Mouse (Mus musculus): ENCODE data around the gene Foxp3. TPM values are rescaled to one million over a fixed set of nuclear protein-coding genes. Genes with fewer than 3 reads are reported as not detected.

Gene Foxp3
- polyA plus RNA-seq, 1 experiment: 0.06 TPM

- Histone ChIP-seq H3K79me2 (ENCODE audit: control insufficient read depth, insufficient read depth) (no peaks in the 10 kb centered on the region), H3K4me2 (ENCODE audit: low read depth) (no peak overlapping the region), H3K36me3 (ENCODE audit: control insufficient read depth, insufficient read depth) (no peaks in the 10 kb centered on the region), H3ac (ENCODE audit: control insufficient read depth, insufficient read length) (no peak overlapping the region), H3K4me3 (no peak overlapping the region), H3K27me3 (ENCODE audit: control insufficient read depth, insufficient read depth, insufficient read length) (no peaks in the 10 kb centered on the region)
- TF ChIP-seq POLR2AphosphoS2 (IDR thresholded peaks at IDR 0.05; ENCODE audit: insufficient read length, low read depth): no peak
- TF ChIP-seq MYOG (IDR thresholded peaks at IDR 0.05; ENCODE audit: control insufficient read depth in 1 of 3, insufficient read depth in 1 of 3, insufficient read length in 2 of 3, low read depth in 2 of 3): no peak
- TF ChIP-seq TCF3 (IDR thresholded peaks at IDR 0.05; ENCODE audit: insufficient read length, low read depth): no peak
- no peak for TF ChIP-seq MAX (IDR thresholded peaks at IDR 0.05; ENCODE audit: low read depth)
- no peak for TF ChIP-seq TCF12 (IDR thresholded peaks at IDR 0.05; ENCODE audit: insufficient read depth, poor library complexity, severe bottlenecking)
- TF ChIP-seq USF1 (IDR thresholded peaks at IDR 0.05; ENCODE audit: low read depth): no peak
- no peak for TF ChIP-seq POLR2A (IDR thresholded peaks at IDR 0.05; ENCODE audit: insufficient read length, low read depth)
- no peak for TF ChIP-seq REST (IDR thresholded peaks at IDR 0.05; ENCODE audit: insufficient read depth, insufficient read length)
- TF ChIP-seq CEBPB (IDR thresholded peaks at IDR 0.05; ENCODE audit: insufficient read depth, poor library complexity, severe bottlenecking): no peak
- TF ChIP-seq SRF (IDR thresholded peaks at IDR 0.05; ENCODE audit: control insufficient read depth, insufficient read length, low read depth): no peak
- TF ChIP-seq MYOD1 (IDR thresholded peaks at IDR 0.05; ENCODE audit: control insufficient read depth in 1 of 3, insufficient read length in 2 of 3, low read depth in 2 of 3): no peak
- no peak for TF ChIP-seq E2F4 (IDR thresholded peaks at IDR 0.05; ENCODE audit: insufficient read depth)
Observed at GRCm38 (mm10) chrX:7586356-7586755, 12.9 kb downstream of the Foxp3 start.

- H3K79me2 ChIP-seq (ENCODE audit: control insufficient read depth, insufficient read depth): no peaks in the 10 kb centered on the region
- H3K27me3 ChIP-seq (ENCODE audit: control insufficient read depth, insufficient read depth, insufficient read length): no peaks in the 10 kb centered on the region
- no peak overlapping the region for H3ac ChIP-seq (ENCODE audit: control insufficient read depth, insufficient read length)
- TF ChIP-seq MYOG (IDR thresholded peaks at IDR 0.05; ENCODE audit: control insufficient read depth in 1 of 3, insufficient read depth in 1 of 3, insufficient read length in 2 of 3, low read depth in 2 of 3) (no peak), MYOD1 (IDR thresholded peaks at IDR 0.05; ENCODE audit: control insufficient read depth in 1 of 3, insufficient read length in 2 of 3, low read depth in 2 of 3) (no peak), POLR2AphosphoS2 (IDR thresholded peaks at IDR 0.05; ENCODE audit: insufficient read length, low read depth) (no peak), POLR2A (IDR thresholded peaks at IDR 0.05; ENCODE audit: insufficient read length, low read depth) (no peak), MAX (IDR thresholded peaks at IDR 0.05; ENCODE audit: low read depth) (no peak), USF1 (IDR thresholded peaks at IDR 0.05; ENCODE audit: low read depth) (no peak), SRF (IDR thresholded peaks at IDR 0.05; ENCODE audit: control insufficient read depth, insufficient read length, low read depth) (no peak), REST (IDR thresholded peaks at IDR 0.05; ENCODE audit: insufficient read depth, insufficient read length) (no peak), TCF12 (IDR thresholded peaks at IDR 0.05; ENCODE audit: insufficient read depth, poor library complexity, severe bottlenecking) (no peak), CEBPB (IDR thresholded peaks at IDR 0.05; ENCODE audit: insufficient read depth, poor library complexity, severe bottlenecking) (no peak), E2F4 (IDR thresholded peaks at IDR 0.05; ENCODE audit: insufficient read depth) (no peak), TCF3 (IDR thresholded peaks at IDR 0.05; ENCODE audit: insufficient read length, low read depth) (no peak)
- H3K4me3 ChIP-seq: no peak overlapping the region
- no peaks in the 10 kb centered on the region for H3K36me3 ChIP-seq (ENCODE audit: control insufficient read depth, insufficient read depth)
- no peak overlapping the region for H3K4me2 ChIP-seq (ENCODE audit: low read depth)
Observed at GRCm38 (mm10) chrX:7595371-7595770, 21.9 kb downstream of the Foxp3 start.

- Histone ChIP-seq H3K4me2 (ENCODE audit: low read depth) (peak overlapping the region; percentile 76), H3K36me3 (ENCODE audit: control insufficient read depth, insufficient read depth) (no peaks in the 10 kb centered on the region), H3K4me3 (peak overlapping the region; percentile 33), H3K79me2 (ENCODE audit: control insufficient read depth, insufficient read depth) (peaks cover 3% of the 10 kb centered on the region), H3K27me3 (ENCODE audit: control insufficient read depth, insufficient read depth, insufficient read length) (no peaks in the 10 kb centered on the region), H3ac (ENCODE audit: control insufficient read depth, insufficient read length) (no peak overlapping the region)
- TF ChIP-seq E2F4 (IDR thresholded peaks at IDR 0.05; ENCODE audit: insufficient read depth) (no peak), TCF3 (IDR thresholded peaks at IDR 0.05; ENCODE audit: insufficient read length, low read depth) (no peak), CEBPB (IDR thresholded peaks at IDR 0.05; ENCODE audit: insufficient read depth, poor library complexity, severe bottlenecking) (no peak), MYOG (IDR thresholded peaks at IDR 0.05; ENCODE audit: control insufficient read depth in 1 of 3, insufficient read depth in 1 of 3, insufficient read length in 2 of 3, low read depth in 2 of 3) (no peak), USF1 (IDR thresholded peaks at IDR 0.05; ENCODE audit: low read depth) (no peak), POLR2AphosphoS2 (IDR thresholded peaks at IDR 0.05; ENCODE audit: insufficient read length, low read depth) (no peak), TCF12 (IDR thresholded peaks at IDR 0.05; ENCODE audit: insufficient read depth, poor library complexity, severe bottlenecking) (no peak), SRF (IDR thresholded peaks at IDR 0.05; ENCODE audit: control insufficient read depth, insufficient read length, low read depth) (no peak), MYOD1 (IDR thresholded peaks at IDR 0.05; ENCODE audit: control insufficient read depth in 1 of 3, insufficient read length in 2 of 3, low read depth in 2 of 3) (no peak), REST (IDR thresholded peaks at IDR 0.05; ENCODE audit: insufficient read depth, insufficient read length) (no peak), POLR2A (IDR thresholded peaks at IDR 0.05; ENCODE audit: insufficient read length, low read depth) (no peak), MAX (IDR thresholded peaks at IDR 0.05; ENCODE audit: low read depth) (no peak)
Observed at GRCm38 (mm10) chrX:7604004-7604403, 30.6 kb downstream of the Foxp3 start.

- TF ChIP-seq POLR2AphosphoS2 (IDR thresholded peaks at IDR 0.05; ENCODE audit: insufficient read length, low read depth) (no peak), MYOG (IDR thresholded peaks at IDR 0.05; ENCODE audit: control insufficient read depth in 1 of 3, insufficient read depth in 1 of 3, insufficient read length in 2 of 3, low read depth in 2 of 3) (no peak), TCF3 (IDR thresholded peaks at IDR 0.05; ENCODE audit: insufficient read length, low read depth) (no peak), CEBPB (IDR thresholded peaks at IDR 0.05; ENCODE audit: insufficient read depth, poor library complexity, severe bottlenecking) (peak; percentile 28; the same call in 1 of the 2 replicates), TCF12 (IDR thresholded peaks at IDR 0.05; ENCODE audit: insufficient read depth, poor library complexity, severe bottlenecking) (no peak), USF1 (IDR thresholded peaks at IDR 0.05; ENCODE audit: low read depth) (peak; percentile 99), POLR2A (IDR thresholded peaks at IDR 0.05; ENCODE audit: insufficient read length, low read depth) (no peak), E2F4 (IDR thresholded peaks at IDR 0.05; ENCODE audit: insufficient read depth) (no peak), SRF (IDR thresholded peaks at IDR 0.05; ENCODE audit: control insufficient read depth, insufficient read length, low read depth) (no peak), MAX (IDR thresholded peaks at IDR 0.05; ENCODE audit: low read depth) (no peak), MYOD1 (IDR thresholded peaks at IDR 0.05; ENCODE audit: control insufficient read depth in 1 of 3, insufficient read length in 2 of 3, low read depth in 2 of 3) (no peak), REST (IDR thresholded peaks at IDR 0.05; ENCODE audit: insufficient read depth, insufficient read length) (no peak)
- Histone ChIP-seq H3K4me3 (peak within 1 kb of the TSS; percentile 33), H3K27me3 (ENCODE audit: control insufficient read depth, insufficient read depth, insufficient read length) (no peaks in the 10 kb centered on the region), H3K79me2 (ENCODE audit: control insufficient read depth, insufficient read depth) (peaks cover 3% of the 10 kb centered on the region), H3ac (ENCODE audit: control insufficient read depth, insufficient read length) (no peak within 1 kb of the TSS), H3K4me2 (ENCODE audit: low read depth) (peak within 1 kb of the TSS; percentile 76), H3K36me3 (ENCODE audit: control insufficient read depth, insufficient read depth) (no peaks in the 10 kb centered on the region)
Observed at GRCm38 (mm10) chrX:7604879-7605574, 31.6 kb downstream of the Foxp3 start, which contains the start of gene Ccdc22. Gene Ccdc22, minus strand, starts transcription at chrX:7605517.
